Mouse (Mus musculus) embryonic fibroblast, embryonic 13.5 days (primary cell): Measurements from ENCODE around the gene Adgra3.

Experiments
- CTCF ChIP-seq: IDR thresholded peaks from 2 replicates; pipeline ENCODE4 v1.5.1; 2011; ENCODE audit warnings: mild to moderate bottlenecking, control low read depth, low read length, moderate library complexity, borderline replicate concordance; ENCODE audit not compliant: insufficient read depth
- POLR2A ChIP-seq: IDR thresholded peaks from 2 replicates; pipeline ENCODE4 v1.6.1; 2011; ENCODE audit warnings: low read depth, mild to moderate bottlenecking, control low read depth, low read length, moderate library complexity

GRCm38 (mm10) chr5:50083441-50083840 lies 24.6 kb upstream of the Adgra3 start:
- TF ChIP-seq CTCF: no peak
- no peak for TF ChIP-seq POLR2A
